Mouse (Mus musculus) thymus, adult 2 months (tissue): ENCODE measurements around the gene Baiap3.

ENCODE experiments used
- CTCF ChIP-seq: fragments of 200-500 bp; IDR thresholded peaks from 2 replicates; pipeline ENCODE4 v1.5.1; 2012; ENCODE audit warnings: mild to moderate bottlenecking, control low read depth, low read length, moderate library complexity, borderline replicate concordance; ENCODE audit not compliant: control insufficient read depth, poor library complexity, insufficient read depth; ENCODE audit errors: extremely low read depth
- POLR2A ChIP-seq: fragments of 200-500 bp; IDR thresholded peaks from 2 replicates; pipeline ENCODE4 v1.6.1; 2012; ENCODE audit warnings: mild to moderate bottlenecking, low read length, control low read depth, moderate library complexity; ENCODE audit not compliant: control insufficient read depth, poor library complexity, insufficient read depth; ENCODE audit errors: extremely low read depth

DNA sequence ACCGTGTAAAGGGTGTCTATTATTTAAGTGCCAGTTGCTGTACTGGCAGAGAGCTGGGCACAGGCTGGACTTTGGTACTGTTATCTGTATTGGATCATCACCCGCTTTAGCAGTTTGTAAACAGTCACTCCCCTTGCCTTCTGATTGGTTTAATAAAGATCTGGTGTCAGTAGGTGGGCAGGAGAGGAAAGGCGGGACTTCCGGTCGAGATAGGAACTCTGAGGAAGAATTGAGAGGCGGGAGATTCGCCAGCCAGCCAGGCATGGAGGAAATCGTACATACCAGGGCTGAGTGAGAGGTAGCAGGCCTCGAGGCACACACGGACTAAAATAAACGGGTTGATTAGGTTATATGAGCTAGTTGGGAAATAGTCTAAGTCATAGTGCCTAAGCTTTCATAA, 26.0 kb upstream of the Baiap3 start:
- TF ChIP-seq POLR2A = no peak
- TF ChIP-seq CTCF = no peak
